Mouse (Mus musculus) cortical plate, adult 2 months (tissue): ENCODE results near the gene Slc22a18.

Experiments used
- CTCF ChIP-seq: fragments of 200-500 bp; IDR thresholded peaks from 2 replicates; pipeline ENCODE4 v1.5.1; 2011; ENCODE audit warnings: mild to moderate bottlenecking, control low read depth, low read length; ENCODE audit not compliant: insufficient read depth; ENCODE audit errors: extremely low read depth
- POLR2A ChIP-seq: fragments of 200-500 bp; IDR thresholded peaks from 2 replicates; pipeline ENCODE4 v1.6.1; 2011; ENCODE audit warnings: mild to moderate bottlenecking, low read length, control low read depth; ENCODE audit not compliant: insufficient read depth; ENCODE audit errors: extremely low read depth

DNA sequence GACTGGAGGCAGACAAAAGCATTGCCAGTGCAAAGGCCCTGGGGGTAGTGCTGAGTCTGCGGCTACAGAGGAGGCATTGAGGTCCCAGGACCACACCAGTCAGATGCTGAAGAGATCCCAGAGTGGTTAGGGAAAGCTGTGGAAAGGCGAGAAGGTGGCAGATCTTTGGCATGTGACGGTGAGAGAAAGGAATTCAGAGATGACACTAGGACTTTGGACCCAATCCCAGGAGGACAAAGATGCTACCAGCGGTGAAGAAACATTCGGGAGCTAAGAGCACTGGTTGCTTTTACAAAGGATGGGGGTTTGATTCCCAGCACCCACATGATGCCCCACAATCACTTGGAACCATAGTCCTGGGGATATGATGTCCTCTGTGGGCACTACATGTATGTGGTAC lies 4.3 kb downstream of the Slc22a18 start:
- TF ChIP-seq CTCF = no peak
- TF ChIP-seq POLR2A = no peak
